Mouse (Mus musculus): ENCODE measurements around the gene Dnajc6. TPM values are rescaled to one million over a fixed set of nuclear protein-coding genes. Genes with fewer than 3 reads are reported as not detected.

The Dnajc6 gene
- total RNA-seq, 2 experiments from 2014 or later, result 0.08 to 0.28 TPM

DNA sequence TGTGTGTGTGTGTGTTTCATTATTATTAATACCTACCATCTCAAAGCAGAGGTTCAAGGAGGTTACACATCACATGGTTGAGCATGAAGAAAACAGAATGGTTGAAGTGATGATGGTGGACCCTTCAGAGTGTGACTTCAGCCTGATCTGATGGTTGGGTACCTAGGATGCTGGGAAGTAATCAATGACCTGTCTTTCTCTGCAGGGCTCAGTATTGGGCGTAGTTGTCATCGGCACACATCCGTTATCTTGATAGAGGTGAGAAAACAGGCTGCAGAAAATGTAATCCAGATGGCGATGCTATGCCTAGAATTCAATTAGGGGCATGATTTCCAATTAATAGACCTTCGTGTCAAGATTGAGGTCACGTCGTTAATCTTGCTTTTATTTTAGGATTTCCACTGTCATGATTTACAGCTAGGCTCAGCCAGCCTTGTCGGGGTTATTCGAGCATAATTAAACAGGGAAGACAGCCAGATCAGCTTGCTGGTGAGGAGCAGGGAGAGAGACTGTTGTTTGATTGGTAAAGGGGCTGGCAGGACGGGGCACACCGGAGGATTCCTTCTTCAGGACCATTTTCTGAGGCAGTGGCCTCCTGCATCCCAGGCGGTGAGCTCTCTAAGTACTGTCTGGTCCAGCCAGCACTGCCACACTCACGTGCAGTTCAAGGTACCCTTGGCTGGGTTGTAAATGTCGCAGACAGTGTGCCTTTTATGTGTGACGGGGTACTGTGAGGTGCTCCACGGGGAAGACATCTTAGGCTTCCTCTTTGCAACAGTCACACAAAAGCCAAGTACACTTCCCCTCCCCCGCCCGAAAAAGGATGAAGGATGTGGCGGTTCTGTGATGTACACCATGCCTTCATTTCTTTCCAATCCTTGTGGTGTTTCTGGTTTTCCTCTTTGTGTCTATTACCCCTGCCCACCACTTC, 88.3 kb downstream of the Dnajc6 start:
- intact Hi-C loops (cut with DNase I), result no loop called here
- no peak overlapping the region for H3K27ac ChIP-seq
- no peak for DNase-seq
- no peak for TF ChIP-seq CTCF (IDR thresholded peaks at IDR 0.05)
- H3K4me3 ChIP-seq, result no peak overlapping the region

DNA sequence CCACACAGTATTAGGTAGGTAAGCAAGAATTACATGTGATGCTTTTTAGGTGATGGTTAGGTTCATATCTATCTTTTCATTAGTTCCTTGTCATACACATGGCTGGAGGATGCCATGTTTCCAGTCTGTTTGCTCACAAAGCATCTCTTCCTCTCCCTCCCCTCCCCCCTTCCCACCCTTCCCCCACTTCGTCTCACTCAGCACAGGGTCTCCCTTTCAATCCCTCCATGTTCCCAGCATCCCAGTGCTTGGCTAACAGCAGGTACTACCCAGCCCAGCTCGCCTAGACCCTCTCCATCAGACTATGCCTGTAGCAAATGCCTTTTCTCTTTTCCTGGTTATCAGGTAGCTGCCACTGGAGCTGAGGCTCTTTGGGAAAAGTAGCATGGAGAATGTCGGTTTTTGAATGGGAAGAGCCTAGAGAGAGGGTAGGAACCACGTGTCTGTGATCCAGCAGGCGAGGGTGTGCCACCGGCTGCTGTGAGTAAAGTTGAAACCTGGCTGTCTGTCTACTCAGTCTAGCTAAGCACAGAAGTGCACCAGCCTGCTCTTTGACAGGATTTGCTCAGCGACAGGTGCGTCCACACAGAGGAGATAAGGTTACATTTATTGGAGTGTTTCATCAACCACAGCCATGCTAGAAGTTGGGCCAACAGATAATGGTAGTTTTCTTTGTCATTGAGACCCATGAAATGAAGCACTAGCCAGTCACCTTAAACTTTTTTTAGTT, 89.2 kb downstream of the Dnajc6 start:
- DNase-seq, result no peak
- no peak for TF ChIP-seq CTCF (IDR thresholded peaks at IDR 0.05)
- intact Hi-C loops (cut with DNase I), result no loop called here
- H3K4me3 ChIP-seq, result no peak overlapping the region
- H3K27ac ChIP-seq, result no peak overlapping the region

- no peak for TF ChIP-seq CTCF (IDR thresholded peaks at IDR 0.05)
- intact Hi-C loops (cut with DNase I), result no loop called here
These were observed 92.5 kb downstream of the Dnajc6 start for GRCm38 (mm10) chr4:101588932-101589331.

DNA sequence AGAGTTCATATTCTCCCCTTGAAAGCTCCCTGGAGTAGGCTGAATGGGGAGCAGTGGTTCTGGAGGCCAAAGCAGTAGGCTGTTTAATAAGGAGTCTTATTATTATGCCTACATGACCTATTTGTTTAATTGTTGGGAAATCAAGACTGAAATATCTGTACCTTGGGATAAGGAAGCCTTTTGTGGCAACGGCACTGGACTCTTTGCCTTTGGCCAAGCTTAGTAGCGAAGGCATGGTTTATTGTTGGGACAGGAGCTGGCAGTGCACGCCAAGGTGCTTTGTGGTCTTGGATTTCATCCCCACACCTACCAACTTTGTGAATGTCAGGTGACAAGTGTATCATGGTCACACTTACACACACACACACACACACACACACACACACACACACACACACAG, 93.3 kb downstream of the Dnajc6 start:
- H3K27ac ChIP-seq, result no peak overlapping the region
- DNase-seq, result no peak
- no peak overlapping the region for H3K4me3 ChIP-seq
- TF ChIP-seq CTCF (IDR thresholded peaks at IDR 0.05), result no peak
- intact Hi-C loops (cut with DNase I), result no loop called here

More at GRCm38 (mm10) chr4:101588932-101589331, 92.5 kb downstream of the Dnajc6 start:
- Histone ChIP-seq H3K27ac (no peak overlapping the region), H3K4me3 (no peak overlapping the region)
- DNase-seq, result no peak

- TF ChIP-seq CTCF (IDR thresholded peaks at IDR 0.05), result no peak
- intact Hi-C loops (cut with DNase I), result no loop called here
- no peak for DNase-seq
These were observed 95.0 kb downstream of the Dnajc6 start for GRCm38 (mm10) chr4:101591400-101591799.

DNA sequence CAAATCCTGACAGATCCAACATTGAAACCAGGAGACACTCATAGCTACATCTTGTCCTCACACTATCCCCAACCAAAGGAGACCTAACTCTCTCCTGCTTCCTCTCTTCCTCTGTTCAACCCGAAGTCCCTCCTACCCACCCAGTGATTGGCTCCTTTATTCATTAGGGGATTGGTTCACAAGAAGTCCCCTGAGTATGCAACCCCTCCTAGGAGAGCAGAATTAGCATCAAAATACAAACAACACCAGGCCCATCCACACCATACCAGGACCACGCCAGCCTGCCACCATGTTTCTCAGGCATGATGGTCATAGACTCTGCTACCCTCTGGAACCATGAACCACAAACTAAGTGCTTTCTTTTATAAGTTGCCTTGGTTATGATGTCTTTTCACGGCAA, 96.0 kb downstream of the Dnajc6 start:
- intact Hi-C loops (cut with DNase I), result no loop called here
- Histone ChIP-seq H3K27ac (no peak overlapping the region), H3K4me3 (no peak overlapping the region)
- TF ChIP-seq CTCF (IDR thresholded peaks at IDR 0.05), result no peak
- no peak for DNase-seq

More at GRCm38 (mm10) chr4:101591400-101591799, 95.0 kb downstream of the Dnajc6 start:
- Histone ChIP-seq H3K27ac (no peak overlapping the region), H3K4me3 (no peak overlapping the region)

GRCm38 (mm10) chr4:101601758-101602157, 105.3 kb downstream of the Dnajc6 start:
- intact Hi-C loops (cut with DNase I), result no loop called here
- no peak overlapping the region for H3K4me3 ChIP-seq
- no peak for DNase-seq
- no peak overlapping the region for H3K27ac ChIP-seq
- peak; percentile 30; the same call in 1 of the 2 replicates for TF ChIP-seq CTCF (IDR thresholded peaks at IDR 0.05)

DNA sequence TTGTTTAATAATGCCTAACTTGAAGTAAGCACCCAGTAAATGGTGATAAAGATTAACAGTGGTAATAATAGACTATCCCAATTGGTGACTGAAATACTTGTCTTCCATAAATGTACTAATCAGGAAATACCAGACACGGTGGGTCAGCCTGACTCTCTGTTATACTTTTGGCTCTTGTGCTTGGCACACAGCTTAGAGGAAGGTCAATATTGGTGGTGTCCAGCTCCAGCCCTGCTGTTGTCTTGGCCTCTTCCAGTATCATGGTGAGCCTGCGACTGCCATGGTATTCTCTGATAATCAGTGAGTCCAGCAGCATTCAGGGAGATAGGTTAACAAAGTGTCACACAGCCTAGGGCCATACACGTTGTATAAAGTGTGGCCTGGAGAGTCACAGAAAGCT, 107.2 kb downstream of the Dnajc6 start:
- no peak for DNase-seq
- intact Hi-C loops (cut with DNase I), result no loop called here
- H3K4me3 ChIP-seq, result no peak overlapping the region
- TF ChIP-seq CTCF (IDR thresholded peaks at IDR 0.05), result no peak
- H3K27ac ChIP-seq, result no peak overlapping the region

- DNase-seq, result no peak
- Histone ChIP-seq H3K4me3 (no peak overlapping the region), H3K27ac (no peak overlapping the region)
- no peak for TF ChIP-seq CTCF (IDR thresholded peaks at IDR 0.05)
- intact Hi-C loops (cut with DNase I), result no loop called here
These were observed 120.1 kb downstream of the Dnajc6 start for GRCm38 (mm10) chr4:101616520-101616919.

DNA sequence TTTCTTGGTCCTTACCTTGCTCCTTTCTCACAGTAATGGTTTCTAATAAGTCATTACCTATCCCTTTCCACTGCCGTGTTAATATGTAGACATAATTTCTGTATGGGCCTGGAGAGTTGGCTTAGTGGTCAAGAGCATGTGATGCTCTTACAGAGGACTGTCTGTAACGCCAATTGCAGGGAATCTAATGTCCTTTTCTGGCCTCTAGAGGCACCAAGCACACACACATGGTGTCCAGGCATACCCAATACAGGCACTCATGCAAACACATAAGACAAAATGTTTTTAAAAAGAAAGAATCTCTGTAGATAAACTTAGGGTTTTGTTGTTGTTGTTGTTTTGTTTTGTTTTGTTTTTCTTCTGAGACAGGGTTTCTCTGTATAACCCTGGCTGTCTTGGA, 121.3 kb downstream of the Dnajc6 start:
- no peak for DNase-seq
- TF ChIP-seq CTCF (IDR thresholded peaks at IDR 0.05), result no peak; the same call in 1 of the 2 replicates
- Histone ChIP-seq H3K4me3 (no peak overlapping the region), H3K27ac (no peak overlapping the region)
- intact Hi-C loops (cut with DNase I), result no loop called here

DNA sequence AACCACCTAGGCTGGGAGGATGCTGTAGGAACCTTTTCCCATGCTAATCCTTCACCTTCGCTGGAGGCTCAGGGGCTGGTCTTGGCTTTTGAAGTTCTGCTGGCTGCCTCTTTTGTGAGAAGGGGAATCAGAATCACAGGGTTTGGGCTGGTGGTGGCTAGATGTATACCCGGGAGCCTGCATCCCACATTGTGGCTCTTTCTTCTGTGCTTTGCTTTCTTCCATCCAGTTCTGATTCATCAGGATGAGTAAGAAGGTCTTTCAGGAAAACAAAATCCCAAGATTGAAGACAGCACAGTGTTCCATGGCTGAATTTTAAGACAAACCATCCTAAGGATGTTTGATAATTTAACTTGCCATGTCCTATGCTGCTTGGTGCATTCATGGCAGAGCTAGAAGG, 123.8 kb downstream of the Dnajc6 start:
- no peak overlapping the region for H3K4me3 ChIP-seq
- TF ChIP-seq CTCF (IDR thresholded peaks at IDR 0.05), result no peak
- intact Hi-C loops (cut with DNase I), result no loop called here
- no peak overlapping the region for H3K27ac ChIP-seq
- DNase-seq, result no peak

DNA sequence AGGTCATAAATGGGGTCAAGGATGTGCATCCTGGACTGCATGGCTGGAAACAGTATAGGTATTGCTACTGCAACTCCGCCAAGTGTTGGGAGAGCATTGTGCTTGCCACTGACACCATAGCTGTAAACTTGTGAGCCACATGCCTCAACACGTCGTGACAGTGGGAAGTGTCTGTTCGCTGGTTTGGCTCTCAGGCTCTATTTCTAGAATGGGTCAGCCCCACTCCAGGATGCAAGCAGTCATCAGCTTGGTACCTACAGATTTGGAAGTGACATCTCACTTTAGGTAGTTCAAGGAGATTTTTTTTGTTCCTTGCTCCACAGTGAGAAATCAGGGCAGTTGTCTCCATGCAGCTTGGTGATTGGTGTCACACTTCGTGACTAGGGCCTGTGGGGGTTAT, 124.8 kb downstream of the Dnajc6 start:
- Histone ChIP-seq H3K27ac (no peak overlapping the region), H3K4me3 (no peak overlapping the region)
- intact Hi-C loops (cut with DNase I), result no loop called here
- no peak for TF ChIP-seq CTCF (IDR thresholded peaks at IDR 0.05)
- DNase-seq, result no peak

DNA sequence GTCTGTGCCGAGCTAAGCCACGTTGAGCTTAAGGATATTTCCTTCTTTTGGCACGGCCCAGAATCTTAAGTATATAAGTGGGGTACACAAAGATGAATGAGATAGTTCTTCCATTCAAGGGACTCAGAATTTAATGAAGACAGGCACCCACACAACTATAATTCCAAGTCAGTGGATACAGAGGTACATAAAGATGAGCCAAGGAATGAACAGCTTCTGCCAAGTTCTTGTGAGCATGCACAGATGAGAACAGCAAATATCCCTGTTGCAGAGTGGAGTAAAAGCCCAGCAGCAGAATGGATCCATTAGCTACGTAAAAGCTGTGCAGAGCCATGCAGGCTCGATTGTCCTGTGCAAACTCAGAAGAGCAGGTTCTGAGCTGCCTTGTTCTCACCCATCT, 128.8 kb downstream of the Dnajc6 start:
- TF ChIP-seq CTCF (IDR thresholded peaks at IDR 0.05), result no peak
- DNase-seq, result no peak
- no peak overlapping the region for H3K4me3 ChIP-seq
- no peak overlapping the region for H3K27ac ChIP-seq
- intact Hi-C loops (cut with DNase I), result no loop called here
